Mouse (Mus musculus) midbrain, embryonic 14.5 days (tissue): ENCODE results near the gene Wdr18. TPM values are rescaled to one million over a fixed set of nuclear protein-coding genes. Genes with fewer than 3 reads are reported as not detected.

Experiments
- ATAC-seq: fragments of 200-750 bp; cut with Nextera tagmentation; 2 replicates; pipeline ENCODE4 v1.8.0; 2017; ENCODE audit warnings: moderate number of reproducible peaks, moderate library complexity; ENCODE audit not compliant: low FRiP score, low TSS enrichment
- DNase-seq: peaks from one replicate; pipeline ENCODE4 v3.0.0-alpha.2; 2015
- H3K27ac ChIP-seq: fragments of 300-500 bp; sonication (generic); replicated peaks from 2 replicates; pipeline ENCODE4 v1.5.1; 2014; ENCODE audit warnings: mild to moderate bottlenecking, low read depth, low read length, moderate library complexity
- H3K27me3 ChIP-seq: fragments of 300-500 bp; sonication (generic); 2 replicates; pipeline ENCODE4 v1.6.1; 2014; ENCODE audit warnings: low read length, control low read depth, mixed read lengths; ENCODE audit not compliant: control insufficient read depth, insufficient read depth
- H3K36me3 ChIP-seq: fragments of 300-500 bp; sonication (generic); 2 replicates; pipeline ENCODE4 v1.6.1; 2014; ENCODE audit warnings: low read length, control low read depth; ENCODE audit not compliant: control insufficient read depth, insufficient read depth
- H3K4me1 ChIP-seq: fragments of 300-500 bp; sonication (generic); 2 replicates; pipeline ENCODE4 v1.6.1; 2014; ENCODE audit warnings: mild to moderate bottlenecking, antibody characterized with exemption, low read length, control low read depth; ENCODE audit not compliant: control insufficient read depth, insufficient read depth
- H3K4me2 ChIP-seq: fragments of 300-500 bp; sonication (generic); 2 replicates; pipeline ENCODE4 v1.6.1; 2014; ENCODE audit warnings: mild to moderate bottlenecking, low read length, moderate library complexity
- H3K4me3 ChIP-seq: fragments of 300-500 bp; sonication (generic); replicated peaks from 2 replicates; pipeline ENCODE4 v1.5.1; 2014; ENCODE audit warnings: low read depth, low read length
- H3K9ac ChIP-seq: fragments of 300-500 bp; sonication (generic); replicated peaks from 2 replicates; pipeline ENCODE4 v1.6.1; 2014; ENCODE audit warnings: mild to moderate bottlenecking, low read length, moderate library complexity
- H3K9me3 ChIP-seq: fragments of 300-500 bp; sonication (generic); 2 replicates; pipeline ENCODE4 v1.6.1; 2016; ENCODE audit warnings: low read length, control low read depth, mixed read lengths; ENCODE audit not compliant: control insufficient read depth
- WGBS: fragments of 180-500 bp; shearing (Covaris S2); extraction: QIAGEN DNeasy Blood & Tissue Kit; methylation state at CpG from one replicate; pipeline ENCODE4 v1.1.7; 2014; 5-methylcytosine and 5-hydroxymethylcytosine counted together
- polyA plus RNA-seq: library from polyadenylated mRNA; unstranded; fragments of >200 nt; fragmentation: Nextera tagmentation; extraction: Ambion mirVana; gene quantifications from 2 replicates; pipeline ENCODE4 v1.2.1, GENCODE M21; 2014

The Wdr18 gene
- polyA plus RNA-seq, 1 experiment from 2014 or later: 89.6 TPM

DNA sequence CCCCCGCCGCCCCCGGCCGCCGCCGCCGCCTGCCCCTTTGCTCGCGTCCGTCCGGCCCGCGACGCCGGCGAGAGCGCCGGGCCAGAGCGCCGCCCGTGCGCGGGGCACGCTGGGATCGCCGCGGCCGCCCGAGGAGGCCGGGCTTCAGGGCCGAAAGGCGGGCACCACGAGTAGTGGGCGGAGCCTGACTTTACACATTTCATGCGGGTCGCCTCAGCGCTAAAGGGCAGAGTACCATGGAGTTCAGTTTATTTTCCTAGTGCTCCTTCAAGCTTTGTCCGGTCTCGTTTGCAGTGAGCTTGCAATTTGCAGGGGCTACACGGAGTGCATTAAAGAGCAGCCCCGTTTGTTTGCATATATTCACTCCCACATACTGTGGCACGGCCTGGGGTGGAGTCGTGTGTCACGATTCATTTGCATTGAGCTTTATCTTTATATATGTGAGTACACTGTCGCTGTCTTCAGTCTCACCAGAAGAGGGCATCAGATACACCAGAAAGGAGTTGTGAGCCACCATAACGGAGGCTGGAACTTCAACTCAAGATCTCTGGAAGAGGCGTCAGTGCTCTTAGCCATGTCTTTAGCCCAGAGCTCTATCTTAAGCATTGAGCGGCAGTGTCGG lies 24.4 kb downstream of the Wdr18 start, which contains the start of gene Tmem259:
TSS of gene Tmem259 (minus strand) at position 136 of the 622 bp plus-strand sequence.
- DNase-seq: peak; percentile 95
- H3K4me3 ChIP-seq: peak within 1 kb of the TSS; percentile 63
- peak; percentile 81 for ATAC-seq
- peaks cover 18% of the 10 kb centered on the region for H3K4me1 ChIP-seq
- under 1% methylated on average over 48 of the region's 49 CpGs for WGBS
- peak within 1 kb of the TSS; percentile 88 for H3K4me2 ChIP-seq
- peaks cover 23% of the 10 kb centered on the region for H3K27me3 ChIP-seq
- H3K9me3 ChIP-seq: no peaks in the 10 kb centered on the region
- H3K36me3 ChIP-seq: peaks cover 2% of the 10 kb centered on the region
- peak within 1 kb of the TSS; percentile 92 for H3K27ac ChIP-seq
- peak within 1 kb of the TSS; percentile 80 for H3K9ac ChIP-seq

DNA sequence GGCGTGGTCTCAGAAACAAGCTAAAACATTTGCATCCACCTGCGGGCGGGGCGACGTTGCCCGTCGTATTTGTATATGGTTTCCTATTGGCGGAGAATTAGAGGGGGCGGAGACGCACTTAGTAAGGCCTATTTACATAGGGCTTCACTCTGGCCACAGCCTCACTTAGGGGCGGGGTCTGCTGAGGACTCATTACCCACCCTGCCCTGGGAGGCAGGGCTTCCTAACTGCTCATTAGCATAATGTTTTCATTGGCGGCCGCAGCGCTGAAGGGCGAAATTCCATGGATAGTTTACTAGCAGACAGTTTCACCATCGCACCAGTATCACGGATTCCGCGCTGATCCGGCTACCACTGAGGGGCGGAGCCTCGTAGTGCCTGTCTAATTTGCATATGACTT lies 24.9 kb downstream of the Wdr18 start:
- Histone ChIP-seq H3K4me3 (peak overlapping the region; percentile 63), H3K27ac (peak overlapping the region; percentile 92), H3K4me2 (peak overlapping the region; percentile 88), H3K27me3 (peaks cover 29% of the 10 kb centered on the region), H3K9me3 (no peaks in the 10 kb centered on the region), H3K4me1 (peaks cover 18% of the 10 kb centered on the region), H3K36me3 (no peaks in the 10 kb centered on the region), H3K9ac (peak overlapping the region; percentile 80)
- peak; percentile 97 for DNase-seq
- under 1% methylated on average over 22 of the region's 22 CpGs for WGBS
- ATAC-seq: peak; percentile 94

DNA sequence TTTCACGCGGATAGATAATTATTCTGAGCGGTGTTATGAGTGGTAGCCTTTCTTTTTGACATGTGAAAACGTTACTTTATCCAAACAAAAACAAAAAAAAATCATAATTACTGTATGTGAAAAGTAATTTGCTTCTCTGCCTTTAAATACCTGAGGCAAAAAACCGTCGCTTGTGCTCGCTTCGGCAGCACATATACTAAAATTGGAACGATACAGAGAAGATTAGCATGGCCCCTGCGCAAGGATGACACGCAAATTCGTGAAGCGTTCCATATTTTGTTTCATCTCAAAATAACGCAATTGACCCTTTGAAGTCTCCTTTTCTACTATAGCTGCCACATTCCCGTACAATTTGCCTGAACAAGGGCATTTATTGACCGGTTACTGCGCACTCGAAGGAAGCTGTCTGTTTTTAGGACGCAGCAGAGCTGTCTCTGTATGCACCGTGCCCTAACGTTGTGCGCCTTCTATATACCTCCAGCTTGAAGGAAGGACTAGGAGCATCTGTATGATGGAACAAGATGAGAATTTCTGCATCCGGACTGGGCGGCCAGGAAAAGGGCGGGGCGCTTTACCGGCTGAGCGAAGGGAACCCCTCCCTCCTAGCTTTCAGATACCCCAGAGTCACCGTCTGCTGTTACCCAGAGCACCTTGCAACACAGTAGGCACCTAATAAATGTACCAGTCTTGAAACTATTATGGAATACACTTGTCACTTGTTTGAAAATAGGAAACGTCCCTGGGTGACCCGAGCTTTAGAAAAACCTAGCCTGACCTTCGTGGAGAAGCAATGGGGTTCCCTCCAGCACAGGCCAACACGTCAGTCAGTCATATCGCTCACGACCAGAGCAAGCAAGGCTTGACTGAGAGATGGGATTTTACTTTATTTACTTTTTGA lies 25.6 kb downstream of the Wdr18 start:
- H3K27ac ChIP-seq: peak overlapping the region; percentile 92
- peaks cover 33% of the 10 kb centered on the region for H3K27me3 ChIP-seq
- peak overlapping the region; percentile 88 for H3K4me2 ChIP-seq
- 4% methylated on average over 35 of the region's 35 CpGs for WGBS
- H3K4me1 ChIP-seq: peaks cover 18% of the 10 kb centered on the region
- H3K9ac ChIP-seq: peak overlapping the region; percentile 80
- no peaks in the 10 kb centered on the region for H3K36me3 ChIP-seq
- H3K4me3 ChIP-seq: peak overlapping the region; percentile 63
- ATAC-seq: no peak
- peak; percentile 77 for DNase-seq
- H3K9me3 ChIP-seq: no peaks in the 10 kb centered on the region

DNA sequence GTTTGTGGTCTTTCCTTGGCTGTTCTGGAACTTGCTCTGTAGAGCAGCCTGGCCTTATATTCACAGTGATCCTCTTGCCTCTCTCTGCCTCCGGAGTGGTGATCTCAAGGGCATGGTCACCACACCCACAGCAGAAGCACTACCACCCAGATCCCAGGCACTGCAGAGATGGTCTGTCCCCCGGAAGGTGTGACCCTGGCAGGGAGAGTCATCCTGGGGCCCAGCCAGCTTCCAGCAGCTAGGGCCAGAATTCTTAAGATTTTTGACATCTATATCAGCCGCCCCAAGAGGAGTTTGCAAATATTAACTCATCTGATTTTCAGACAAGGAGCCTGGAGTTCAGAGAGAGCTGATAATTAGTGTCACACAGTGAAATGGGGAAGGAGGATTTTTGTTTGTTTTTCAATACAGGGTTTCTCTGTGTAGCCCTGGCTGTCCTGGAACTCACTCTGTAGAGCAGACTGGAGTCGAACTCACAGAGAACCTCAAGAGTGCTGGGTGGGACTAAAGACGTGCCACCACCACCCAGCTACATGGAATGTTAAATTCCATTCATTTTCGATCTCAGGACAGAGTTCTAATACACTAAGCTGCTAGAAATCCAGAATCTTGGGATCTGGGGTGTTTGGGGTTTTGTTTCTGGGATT lies 26.4 kb downstream of the Wdr18 start:
- peak overlapping the region; percentile 63 for H3K4me3 ChIP-seq
- no peaks in the 10 kb centered on the region for H3K36me3 ChIP-seq
- no peaks in the 10 kb centered on the region; the same call in 1 of the 2 replicates for H3K9me3 ChIP-seq
- H3K27ac ChIP-seq: peak overlapping the region; percentile 92
- H3K27me3 ChIP-seq: peaks cover 38% of the 10 kb centered on the region
- peak overlapping the region; percentile 88 for H3K4me2 ChIP-seq
- ATAC-seq (no peak), DNase-seq (no peak)
- WGBS: 43% methylated on average over 6 of the region's 6 CpGs
- peak overlapping the region; percentile 80; the same call in 1 of the 2 replicates for H3K9ac ChIP-seq
- peaks cover 18% of the 10 kb centered on the region for H3K4me1 ChIP-seq

DNA sequence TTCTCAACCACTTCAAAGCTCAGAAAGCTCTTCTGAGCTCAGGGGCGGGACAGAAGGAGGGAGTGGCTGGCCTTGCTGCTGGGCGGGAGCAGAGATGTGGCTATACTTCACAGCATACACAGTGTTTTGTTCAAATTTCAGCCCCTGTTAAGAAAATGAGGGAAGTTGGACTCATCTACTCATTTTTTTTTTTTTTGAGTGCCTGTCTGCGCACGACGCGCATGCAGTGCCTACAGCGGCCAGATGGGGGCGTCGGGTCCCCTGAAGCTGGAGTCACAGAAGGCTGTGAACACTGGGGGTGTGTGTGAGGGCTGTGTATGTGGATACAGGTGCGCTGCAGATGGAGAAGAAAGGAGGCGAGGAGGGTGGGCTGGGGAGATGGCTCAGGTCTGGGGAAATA lies 27.0 kb downstream of the Wdr18 start:
- Histone ChIP-seq H3K27ac (no peak overlapping the region), H3K4me3 (no peak overlapping the region), H3K4me1 (peaks cover 18% of the 10 kb centered on the region), H3K27me3 (peaks cover 38% of the 10 kb centered on the region), H3K4me2 (peak overlapping the region; percentile 2; the same call in 1 of the 2 replicates), H3K9me3 (peaks cover 3% of the 10 kb centered on the region; the same call in 1 of the 2 replicates), H3K9ac (no peak overlapping the region), H3K36me3 (no peaks in the 10 kb centered on the region)
- 3% methylated on average over 11 of the region's 11 CpGs for WGBS
- no peak for ATAC-seq
- DNase-seq: peak; percentile 84

DNA sequence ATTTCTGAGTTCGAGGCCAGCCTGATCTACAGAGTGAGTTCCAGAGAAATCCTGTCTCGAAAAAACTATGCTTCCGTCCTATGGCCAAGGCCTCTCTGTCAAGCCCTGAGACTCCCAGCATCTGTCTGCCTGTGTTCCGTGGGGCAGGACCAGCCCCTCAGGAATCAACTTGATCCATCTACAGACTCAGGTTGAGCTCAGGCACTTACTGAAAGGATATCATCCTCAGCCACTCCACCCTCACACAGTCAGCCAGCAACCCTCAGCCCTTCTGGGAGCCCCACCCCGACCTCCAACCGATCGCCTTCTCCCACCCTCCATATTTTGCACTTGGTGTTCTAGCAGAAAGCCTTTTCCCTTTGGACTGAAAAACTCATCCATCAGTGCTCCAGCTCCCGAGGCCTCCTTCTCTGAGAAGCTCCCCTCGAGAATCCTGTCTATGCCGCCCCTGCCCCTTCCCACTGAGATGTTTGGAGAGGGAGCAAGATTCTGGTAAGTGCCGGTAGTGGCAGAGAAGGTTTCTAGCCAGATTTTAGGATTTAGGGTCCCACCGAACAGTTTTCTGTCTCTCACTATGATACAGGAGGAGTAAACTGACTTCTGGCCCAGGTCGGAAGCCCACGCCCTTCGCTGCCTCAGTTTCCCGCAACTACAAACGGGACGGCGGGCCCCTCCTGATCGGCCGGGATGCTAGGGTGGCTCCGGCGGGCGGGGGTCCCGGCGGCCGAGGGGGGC lies 28.0 kb downstream of the Wdr18 start:
- peaks cover 3% of the 10 kb centered on the region; the same call in 1 of the 2 replicates for H3K9me3 ChIP-seq
- no peak for ATAC-seq
- H3K4me2 ChIP-seq: peak overlapping the region; percentile 46
- no peak for DNase-seq
- no peaks in the 10 kb centered on the region for H3K36me3 ChIP-seq
- peaks cover 12% of the 10 kb centered on the region for H3K4me1 ChIP-seq
- WGBS: 14% methylated on average over 27 of the region's 27 CpGs
- peaks cover 38% of the 10 kb centered on the region for H3K27me3 ChIP-seq
- peak overlapping the region; percentile 32 for H3K4me3 ChIP-seq
- no peak overlapping the region for H3K27ac ChIP-seq
- no peak overlapping the region; the same call in 1 of the 2 replicates for H3K9ac ChIP-seq

DNA sequence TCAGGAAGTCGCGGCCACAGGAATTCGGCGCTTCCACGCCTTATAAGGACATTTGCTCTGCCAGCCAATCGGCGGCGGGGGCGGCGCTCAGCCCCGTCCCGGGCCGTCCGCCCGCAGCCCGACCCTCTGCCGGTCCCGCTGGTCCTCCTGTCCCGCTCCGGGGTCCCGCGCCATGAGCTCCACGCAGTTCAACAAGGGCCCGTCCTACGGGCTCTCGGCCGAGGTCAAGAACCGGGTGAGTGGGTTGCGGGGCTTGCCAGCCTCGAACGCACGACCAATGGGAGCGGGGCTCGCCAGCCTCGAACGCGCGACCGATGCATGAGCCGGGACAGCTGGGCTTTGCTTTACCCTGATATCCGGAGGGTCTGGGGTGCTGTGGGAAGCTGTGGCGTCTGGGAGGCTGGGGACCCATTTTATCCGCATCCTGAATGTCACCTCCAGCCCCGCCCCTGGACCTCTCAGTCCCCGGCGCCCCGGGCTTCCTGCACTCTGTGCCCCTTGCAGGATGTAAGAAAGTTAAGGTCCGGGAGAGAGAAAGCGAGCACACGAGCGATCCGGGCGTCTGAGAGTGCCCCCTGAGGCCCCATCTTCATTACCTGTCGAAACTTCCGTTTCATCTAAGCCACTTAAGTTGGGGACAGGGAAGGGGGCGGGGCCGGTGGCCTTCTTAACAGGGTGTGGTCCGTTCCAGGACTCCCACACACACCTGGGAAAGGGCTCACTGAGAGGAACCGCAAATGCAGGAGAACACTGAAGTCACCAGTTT lies 28.7 kb downstream of the Wdr18 start, which contains the start of gene Cnn2:
TSS of gene Cnn2 (plus strand) at position 79 of the 766 bp plus-strand sequence.
- Histone ChIP-seq H3K27me3 (peaks cover 38% of the 10 kb centered on the region), H3K4me1 (peaks cover 5% of the 10 kb centered on the region; the same call in 1 of the 2 replicates), H3K4me2 (peak within 1 kb of the TSS; percentile 46), H3K4me3 (peak within 1 kb of the TSS; percentile 32), H3K36me3 (no peaks in the 10 kb centered on the region), H3K27ac (no peak within 1 kb of the TSS), H3K9me3 (peaks cover 3% of the 10 kb centered on the region; the same call in 1 of the 2 replicates), H3K9ac (no peak within 1 kb of the TSS; the same call in 1 of the 2 replicates)
- DNase-seq: no peak
- WGBS: 1% methylated on average over 59 of the region's 59 CpGs
- ATAC-seq: no peak
